Mouse (Mus musculus): ENCODE measurements around the gene Aspn.
A peak's percentile ranks its signal among the peaks of the same experiment; 100 is the strongest.
"Not testable (repeated sequence)": the region's sequence is repeated elsewhere in the genome, so short reads cannot be mapped to it uniquely, and the experiment has no call there.

Aspn gene

GRCm38 (mm10) chr13:49584307-49585005 lies 40.2 kb downstream of the Aspn start:
- peak; percentile 51 for DNase-seq (ENCODE audit: inconsistent ontology term)

DNA sequence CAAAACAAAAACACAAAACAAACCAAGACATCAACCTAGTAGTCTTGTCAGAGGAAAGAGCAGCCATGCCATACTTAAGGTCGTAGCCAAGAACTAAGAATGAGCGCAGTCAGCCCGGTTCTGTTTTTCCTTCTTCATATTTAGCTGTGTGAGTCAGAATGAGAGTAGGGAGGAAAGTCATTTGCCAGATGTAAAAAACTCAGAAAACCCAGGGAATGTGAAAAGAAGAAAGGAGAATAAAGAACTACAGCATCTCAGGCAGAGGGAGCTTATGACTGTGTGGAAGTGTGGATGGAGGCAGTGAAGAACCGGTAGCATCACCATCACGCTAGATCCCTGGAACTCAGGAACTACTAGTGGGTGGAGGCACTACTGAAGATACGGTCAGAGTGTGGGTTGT lies 41.8 kb downstream of the Aspn start:
- DNase-seq (ENCODE audit: inconsistent ontology term): no peak

GRCm38 (mm10) chr13:49602541-49602940 lies 58.3 kb downstream of the Aspn start:
- DNase-seq (ENCODE audit: inconsistent ontology term): not testable (repeated sequence)

DNA sequence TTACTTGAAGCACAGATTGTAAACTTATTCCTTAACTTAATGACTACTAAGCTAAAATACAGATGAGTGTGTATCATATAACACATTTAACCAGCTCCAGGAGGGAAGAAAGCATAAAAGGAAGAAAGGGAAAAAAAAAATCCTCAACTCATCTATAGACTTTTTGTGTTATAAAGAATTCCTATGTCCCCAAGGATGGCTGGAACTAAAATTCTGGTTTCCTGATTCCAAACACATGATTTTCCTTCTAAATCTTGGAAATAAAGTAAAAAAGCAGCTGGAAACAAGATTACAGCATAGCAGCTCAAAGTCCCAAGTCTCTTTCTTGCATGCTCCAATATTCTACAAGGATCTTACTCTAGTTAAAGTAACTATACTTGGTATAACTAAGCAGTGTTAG lies 59.4 kb downstream of the Aspn start:
- DNase-seq (ENCODE audit: inconsistent ontology term): no peak

DNA sequence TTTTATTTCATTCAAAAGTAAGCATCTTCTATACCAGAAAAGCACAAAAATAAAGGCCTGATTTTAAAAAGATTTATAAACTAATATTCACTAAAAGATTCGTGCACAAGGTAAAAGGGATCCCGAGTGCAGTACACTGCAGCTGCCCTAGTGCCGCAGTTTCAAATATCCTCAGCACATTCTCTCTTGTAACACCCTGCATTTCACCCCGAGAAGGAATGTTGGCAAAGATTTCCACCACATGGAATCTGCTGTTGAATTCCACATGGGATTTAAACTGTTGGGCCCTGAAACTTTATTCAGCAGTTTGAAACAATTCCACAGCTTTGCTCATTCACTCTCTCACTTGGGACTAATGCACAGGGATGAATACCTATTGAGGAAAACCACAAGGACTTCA lies 63.5 kb downstream of the Aspn start, which contains the start of gene Ogn:
Gene Ogn, plus strand, starts transcription at position 333 of the 400 bp plus-strand sequence.
- peak; percentile 84 for DNase-seq (ENCODE audit: inconsistent ontology term)

GRCm38 (mm10) chr13:49608589-49609322 lies 64.5 kb downstream of the Aspn start:
- no peak for DNase-seq (ENCODE audit: inconsistent ontology term)

DNA sequence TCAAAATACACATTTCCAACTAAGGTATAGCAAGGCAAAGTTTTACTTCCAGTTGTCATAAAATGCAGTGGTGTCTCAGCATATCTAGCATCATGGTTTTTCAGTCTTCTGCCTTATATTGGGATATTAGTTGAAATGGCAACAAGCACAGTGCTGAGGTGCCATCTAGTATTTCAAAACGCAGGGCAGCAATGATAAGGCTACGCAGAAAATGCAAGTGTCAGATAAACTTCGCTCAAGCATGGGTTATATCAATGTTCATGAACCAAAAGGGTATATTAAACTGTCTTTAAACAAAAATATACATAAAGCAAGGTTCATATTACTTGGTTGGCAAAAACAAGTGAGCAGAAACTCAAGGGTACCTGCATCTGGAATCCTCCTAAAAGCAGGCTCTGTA lies 72.8 kb downstream of the Aspn start:
- no peak for DNase-seq (ENCODE audit: inconsistent ontology term)

All from Muller cell, postnatal 12 days (primary cell).